Mouse (Mus musculus) c-Kit-positive CD71-positive TER-119-negative erythroid progenitor cells, embryonic 14.5 days (primary cell): Measurements from ENCODE around the gene Rprd2.
"Not testable (repeated sequence)": the region's sequence is repeated elsewhere in the genome, so short reads cannot be mapped to it uniquely, and the experiment has no call there.

Source experiments
- DNase-seq: peaks from one replicate; pipeline ENCODE4 v3.0.0-alpha.2; 2013; ENCODE audit warnings: low read depth

Gene Rprd2

GRCm38 (mm10) chr3:95818571-95819288 is at the start of gene Rprd2:
Rprd2 (minus strand) TSS chr3:95818863.
- DNase-seq: peak; percentile 57

- no peak for DNase-seq
Observed at GRCm38 (mm10) chr3:95867408-95867807, 48.7 kb upstream of the Rprd2 start.

GRCm38 (mm10) chr3:95866071-95866470 is 47.4 kb upstream of the Rprd2 start:
- DNase-seq: no peak

- DNase-seq: no peak
Observed at GRCm38 (mm10) chr3:95865571-95865970, 46.9 kb upstream of the Rprd2 start.

GRCm38 (mm10) chr3:95865050-95865449 is 46.4 kb upstream of the Rprd2 start:
- no peak for DNase-seq

- no peak for DNase-seq
Observed at GRCm38 (mm10) chr3:95863578-95863977, 44.9 kb upstream of the Rprd2 start.

- DNase-seq: peak; percentile 94
Observed at GRCm38 (mm10) chr3:95861796-95862195, 43.1 kb upstream of the Rprd2 start.

GRCm38 (mm10) chr3:95861216-95861615 is 42.6 kb upstream of the Rprd2 start:
- peak; percentile 40 for DNase-seq

- DNase-seq: no peak
Observed at GRCm38 (mm10) chr3:95860323-95860722, 41.7 kb upstream of the Rprd2 start.

GRCm38 (mm10) chr3:95858278-95858677 is 39.6 kb upstream of the Rprd2 start:
- DNase-seq: not testable (repeated sequence)

GRCm38 (mm10) chr3:95857050-95857449 is 38.4 kb upstream of the Rprd2 start:
- DNase-seq: not testable (repeated sequence)

GRCm38 (mm10) chr3:95856115-95856514 is 37.5 kb upstream of the Rprd2 start:
- peak; percentile 43 for DNase-seq

GRCm38 (mm10) chr3:95855502-95856089 is 36.9 kb upstream of the Rprd2 start, which contains the start of gene Prpf3:
Prpf3 (minus strand) TSS chr3:95855885.
- peak; percentile 88 for DNase-seq

GRCm38 (mm10) chr3:95851317-95851716 is 32.7 kb upstream of the Rprd2 start:
- DNase-seq: no peak

- DNase-seq: no peak
Observed at GRCm38 (mm10) chr3:95850611-95851010, 31.9 kb upstream of the Rprd2 start.

GRCm38 (mm10) chr3:95842503-95843214 is 24.0 kb upstream of the Rprd2 start:
- no peak for DNase-seq

- DNase-seq: no peak
Observed at GRCm38 (mm10) chr3:95839250-95839649, 20.6 kb upstream of the Rprd2 start.

GRCm38 (mm10) chr3:95829053-95829452 is 10.4 kb upstream of the Rprd2 start:
- DNase-seq: no peak

GRCm38 (mm10) chr3:95826275-95826674 is 7.6 kb upstream of the Rprd2 start:
- DNase-seq: no peak

GRCm38 (mm10) chr3:95820046-95821010 is 1.7 kb upstream of the Rprd2 start:
- DNase-seq: no peak

- DNase-seq: peak; percentile 100
Observed at GRCm38 (mm10) chr3:95819351-95819985, 805 bp upstream of the Rprd2 start.
